Mouse (Mus musculus) hematopoietic multipotent progenitor cell, adult 10-12 weeks (in vitro differentiated cells): Measurements from ENCODE around the gene Lrrc55. TPM values are rescaled to one million over a fixed set of nuclear protein-coding genes. Genes with fewer than 3 reads are reported as not detected.

Experiments
- polyA plus RNA-seq: library from polyadenylated mRNA; stranded (reverse); fragments of >175 nt; gene quantifications from 2 replicates; pipeline ENCODE4 v1.2.3, GENCODE M21; 2012; ENCODE audit warnings: low replicate concordance

The Lrrc55 gene
- 0.04 TPM in 1 of 2 replicates, not detected in the other for polyA plus RNA-seq

GRCm38 (mm10) chr2:85196901-85197300, at the start of gene Lrrc55:
Gene Lrrc55, minus strand, starts transcription at chr2:85197197.

GRCm38 (mm10) chr2:85136089-85136488, 60.9 kb downstream of the Lrrc55 start, which contains the start of gene Aplnr:
Gene Aplnr, plus strand, starts transcription at chr2:85136225.

Other genes with a start within 250 kb of the Lrrc55 start
- 1.1 and 1.2 TPM in 2 replicates for gene Prg2, start 216.7 kb downstream of the Lrrc55 start, polyA plus RNA-seq
- gene Prg3, start 209.0 kb downstream of the Lrrc55 start, polyA plus RNA-seq = 0.98 and 1.2 TPM in 2 replicates
- gene Ssrp1, start 160.0 kb downstream of the Lrrc55 start, polyA plus RNA-seq = 36.7 and 66.3 TPM in 2 replicates
- 0.08 TPM in 1 of 2 replicates, not detected in the other for gene P2rx3, start 159.7 kb downstream of the Lrrc55 start, polyA plus RNA-seq
- gene Tnks1bp1, start 149.2 kb downstream of the Lrrc55 start, polyA plus RNA-seq = 34.0 and 38.7 TPM in 2 replicates
- 0.03 and 0.21 TPM in 2 replicates for gene Aplnr, start 61.0 kb downstream of the Lrrc55 start, polyA plus RNA-seq
- not detected in 2 replicates for gene Olfr987, start 142.1 kb upstream of the Lrrc55 start, polyA plus RNA-seq
- not detected in 2 replicates for gene Olfr988, start 166.0 kb upstream of the Lrrc55 start, polyA plus RNA-seq
- gene Olfr992, start 212.3 kb upstream of the Lrrc55 start, polyA plus RNA-seq = not detected in 2 replicates
- gene Olfr993, start 217.7 kb upstream of the Lrrc55 start, polyA plus RNA-seq = not detected in 2 replicates
- gene Olfr994, start 239.3 kb upstream of the Lrrc55 start, polyA plus RNA-seq = not detected in 2 replicates
- not detected in 2 replicates for gene Olfr995, start 246.4 kb upstream of the Lrrc55 start, polyA plus RNA-seq